ENCODE assay signal across 18 mouse cellular contexts in the genomic region with DNA sequence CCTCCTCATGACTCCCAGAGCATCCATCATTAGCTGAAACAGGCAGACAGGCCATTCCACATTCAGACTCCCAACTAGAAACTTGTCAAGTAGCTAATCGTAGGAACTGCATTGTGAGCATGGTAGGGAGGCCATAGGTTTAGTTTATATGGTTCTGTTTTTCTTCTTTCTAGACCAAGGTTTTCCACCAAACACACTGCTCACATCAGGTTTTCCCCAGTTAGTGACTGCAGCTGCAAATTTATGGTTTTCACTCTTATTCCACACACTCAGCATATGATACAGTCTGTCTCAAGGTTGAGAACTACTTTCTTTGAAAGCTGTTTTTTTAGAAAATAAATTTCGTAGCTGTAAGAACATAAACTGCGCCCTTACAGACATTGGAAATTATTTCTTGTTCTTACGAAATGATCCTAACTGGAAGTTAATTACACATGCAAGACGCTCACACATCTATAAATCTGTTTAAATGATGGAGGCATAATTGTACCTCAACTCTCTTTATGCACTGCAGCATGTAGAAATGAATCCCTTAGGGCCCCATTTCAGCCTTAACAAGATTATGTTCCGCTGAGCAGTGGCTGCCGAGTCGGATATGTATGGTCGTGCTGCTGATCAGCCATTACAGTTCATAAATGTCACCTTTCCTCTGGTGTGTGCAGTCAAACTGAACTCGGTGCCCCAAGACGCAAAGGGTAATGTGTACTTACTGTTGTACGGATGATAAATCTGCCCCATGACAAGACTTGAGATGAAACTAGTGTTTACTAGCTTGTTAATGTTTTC. TPM values are rescaled to one million over a fixed set of nuclear protein-coding genes. Genes with fewer than 3 reads are reported as not detected.
DNase-seq lines count a peak whose midpoint lies in the region; ATAC-seq and TF ChIP-seq lines count a peak whose summit lies in the region.
"Had no signal": no experiment of that assay in that cellular context is flagged by ENCODE, and none has a peak within 500 bp of the region (broad histone marks: within the 10 kb centered on the region; RNA-seq: fewer than 3 reads in every experiment).

No protein-coding gene starts in this region.

- DNase-seq in midbrain, embryonic 11.5 days (ENCODE audit: low spot score, missing footprints), result peak; percentile 56
- DNase-seq in hindbrain, postnatal 0 days (ENCODE audit: low spot score), result peak; percentile 11
- DNase-seq in forebrain, embryonic 14.5 days (ENCODE audit: low spot score), result no peak
- DNase-seq in urinary bladder, adult 2 months (ENCODE audit: low spot score), result no peak
- DNase-seq: cerebellum, adult 8-10 months; gastrocnemius, postnatal 25 days; kidney, adult 2 months; kidney, postnatal 25 days; liver; right cerebral cortex, postnatal 25 days; thymus, adult 18-20 months; thymus, postnatal 4 days had no signal

- no peak for TF ChIP-seq CTCF in hindbrain, postnatal 0 days (IDR thresholded peaks at IDR 0.05; ENCODE audit: low read depth)

- H3K4me3 ChIP-seq in midbrain, embryonic 11.5 days (ENCODE audit: low read depth, low read length), result no peak overlapping the region
- no peak overlapping the region for H3K4me3 ChIP-seq in midbrain, embryonic 16.5 days (ENCODE audit: low read depth, low read length)
- no peak overlapping the region for H3K4me3 ChIP-seq in hindbrain, embryonic 12.5 days
- no peak overlapping the region for H3K4me3 ChIP-seq in hindbrain, postnatal 0 days (ENCODE audit: low read length)
- H3K4me3 ChIP-seq in neural tube, embryonic 15.5 days (replicated peaks), result no peak overlapping the region
- H3K4me3 ChIP-seq in forebrain, embryonic 14.5 days (ENCODE audit: low read depth, low read length), result no peak overlapping the region
- H3K4me3 ChIP-seq: forebrain, embryonic 10.5 days; stomach, embryonic 15.5 days had no signal

- H3K4me1 ChIP-seq in midbrain, embryonic 11.5 days (ENCODE audit: control insufficient read depth, insufficient read depth, low read length), result no peaks in the 10 kb centered on the region
- H3K4me1 ChIP-seq in midbrain, embryonic 16.5 days (ENCODE audit: control insufficient read depth, insufficient read depth, low read length), result no peaks in the 10 kb centered on the region
- H3K4me1 ChIP-seq in hindbrain, embryonic 12.5 days, result no peaks in the 10 kb centered on the region
- H3K4me1 ChIP-seq in hindbrain, postnatal 0 days (ENCODE audit: insufficient read depth, low read length), result no peaks in the 10 kb centered on the region
- peaks cover 21% of the 10 kb centered on the region for H3K4me1 ChIP-seq in neural tube, embryonic 15.5 days
- H3K4me1 ChIP-seq in forebrain, embryonic 14.5 days (ENCODE audit: control insufficient read depth, insufficient read depth, low read length), result no peaks in the 10 kb centered on the region
- H3K4me1 ChIP-seq: forebrain, embryonic 10.5 days had no signal

- no peaks in the 10 kb centered on the region for H3K9me3 ChIP-seq in midbrain, embryonic 11.5 days (ENCODE audit: control insufficient read depth, low read length)
- H3K9me3 ChIP-seq in midbrain, embryonic 16.5 days (replicated peaks; ENCODE audit: control insufficient read depth, low read length, poor library complexity, severe bottlenecking), result no peaks in the 10 kb centered on the region
- no peaks in the 10 kb centered on the region for H3K9me3 ChIP-seq in hindbrain, embryonic 12.5 days (replicated peaks)
- no peaks in the 10 kb centered on the region for H3K9me3 ChIP-seq in hindbrain, postnatal 0 days (ENCODE audit: low read length)
- no peaks in the 10 kb centered on the region for H3K9me3 ChIP-seq in neural tube, embryonic 15.5 days (replicated peaks)
- H3K9me3 ChIP-seq in forebrain, embryonic 14.5 days (replicated peaks; ENCODE audit: control insufficient read depth, low read length), result no peaks in the 10 kb centered on the region
- H3K9me3 ChIP-seq: forebrain, embryonic 10.5 days; stomach, embryonic 15.5 days had no signal

- peaks cover 15% of the 10 kb centered on the region for H3K36me3 ChIP-seq in midbrain, embryonic 11.5 days (ENCODE audit: control insufficient read depth, insufficient read depth, low read length)
- peaks cover 16% of the 10 kb centered on the region for H3K36me3 ChIP-seq in midbrain, embryonic 16.5 days (ENCODE audit: control insufficient read depth, insufficient read depth, low read length)
- peaks cover 43% of the 10 kb centered on the region for H3K36me3 ChIP-seq in hindbrain, embryonic 12.5 days
- peaks cover 34% of the 10 kb centered on the region; the same call in 1 of the 2 replicates for H3K36me3 ChIP-seq in hindbrain, postnatal 0 days (ENCODE audit: insufficient read depth, low read length)
- peaks cover 37% of the 10 kb centered on the region for H3K36me3 ChIP-seq in neural tube, embryonic 15.5 days
- peaks cover 55% of the 10 kb centered on the region for H3K36me3 ChIP-seq in forebrain, embryonic 14.5 days (ENCODE audit: control insufficient read depth, insufficient read depth, low read length)

- no peak overlapping the region for H3K4me2 ChIP-seq in midbrain, embryonic 11.5 days
- H3K4me2 ChIP-seq in midbrain, embryonic 16.5 days (ENCODE audit: low read length), result no peak overlapping the region
- no peak overlapping the region for H3K4me2 ChIP-seq in hindbrain, embryonic 12.5 days (replicated peaks)
- H3K4me2 ChIP-seq in hindbrain, postnatal 0 days (ENCODE audit: low read depth, low read length), result no peak overlapping the region
- H3K4me2 ChIP-seq in neural tube, embryonic 15.5 days, result no peak overlapping the region
- H3K4me2 ChIP-seq in forebrain, embryonic 14.5 days (ENCODE audit: low read length), result no peak overlapping the region
- H3K4me2 ChIP-seq: stomach, embryonic 15.5 days had no signal

- no peak overlapping the region for H3K27ac ChIP-seq in midbrain, embryonic 11.5 days (ENCODE audit: low read depth, low read length)
- no peak overlapping the region for H3K27ac ChIP-seq in midbrain, embryonic 16.5 days (ENCODE audit: low read length)
- no peak overlapping the region for H3K27ac ChIP-seq in hindbrain, embryonic 12.5 days
- no peak overlapping the region for H3K27ac ChIP-seq in hindbrain, postnatal 0 days
- H3K27ac ChIP-seq in neural tube, embryonic 15.5 days (replicated peaks), result peak overlapping the region; percentile 45
- no peak overlapping the region for H3K27ac ChIP-seq in forebrain, embryonic 14.5 days (ENCODE audit: low read depth, low read length)
- H3K27ac ChIP-seq: forebrain, embryonic 10.5 days; stomach, embryonic 15.5 days had no signal

- H3K9ac ChIP-seq in midbrain, embryonic 11.5 days (ENCODE audit: low read length), result no peak overlapping the region
- H3K9ac ChIP-seq in midbrain, embryonic 16.5 days (ENCODE audit: low read depth, low read length), result no peak overlapping the region
- H3K9ac ChIP-seq in hindbrain, embryonic 12.5 days, result no peak overlapping the region
- H3K9ac ChIP-seq in hindbrain, postnatal 0 days (replicated peaks; ENCODE audit: low read length), result no peak overlapping the region
- H3K9ac ChIP-seq in neural tube, embryonic 15.5 days (replicated peaks), result no peak overlapping the region
- no peak overlapping the region for H3K9ac ChIP-seq in forebrain, embryonic 14.5 days (ENCODE audit: low read length)
- H3K9ac ChIP-seq: stomach, embryonic 15.5 days had no signal

- WGBS in midbrain, embryonic 11.5 days, result 86% methylated on average over 12 of the region's 12 CpGs
- WGBS in midbrain, embryonic 16.5 days, result 68% methylated on average over 12 of the region's 12 CpGs
- 84% methylated on average over 12 of the region's 12 CpGs for WGBS in hindbrain, embryonic 12.5 days
- 72% methylated on average over 12 of the region's 12 CpGs for WGBS in hindbrain, postnatal 0 days
- 37% methylated on average over 12 of the region's 12 CpGs for WGBS in neural tube, embryonic 15.5 days
- WGBS in forebrain, embryonic 14.5 days, result 88% methylated on average over 12 of the region's 12 CpGs

- ATAC-seq in midbrain, embryonic 11.5 days (ENCODE audit: low FRiP score), result no peak
- no peak for ATAC-seq in midbrain, embryonic 16.5 days
- 0 out of 2 replicates have a peak, but pooled peaks have one; percentile 36 for ATAC-seq in hindbrain, embryonic 12.5 days (ENCODE audit: low FRiP score)
- no peak for ATAC-seq in hindbrain, postnatal 0 days
- peak; percentile 78 for ATAC-seq in neural tube, embryonic 15.5 days (ENCODE audit: low FRiP score)
- no peak for ATAC-seq in forebrain, embryonic 14.5 days
- ATAC-seq: lung, postnatal 0 days had no signal

- H3K27me3 ChIP-seq in midbrain, embryonic 11.5 days (ENCODE audit: control insufficient read depth, insufficient read depth, low read length), result no peaks in the 10 kb centered on the region
- no peaks in the 10 kb centered on the region for H3K27me3 ChIP-seq in midbrain, embryonic 16.5 days (ENCODE audit: control insufficient read depth, insufficient read depth, low read depth, low read length)
- H3K27me3 ChIP-seq in hindbrain, embryonic 12.5 days, result no peaks in the 10 kb centered on the region
- no peaks in the 10 kb centered on the region for H3K27me3 ChIP-seq in hindbrain, postnatal 0 days (ENCODE audit: insufficient read depth, low read length)
- H3K27me3 ChIP-seq in neural tube, embryonic 15.5 days (replicated peaks), result no peaks in the 10 kb centered on the region
- H3K27me3 ChIP-seq in forebrain, embryonic 14.5 days (replicated peaks; ENCODE audit: control insufficient read depth, insufficient read depth, low read length), result no peaks in the 10 kb centered on the region
- H3K27me3 ChIP-seq: stomach, embryonic 15.5 days had no signal

RNA-seq across cellular contexts. Expression of gene Anapc4, which starts 35.3 kb away (rescaled TPM):
- polyA plus RNA-seq in midbrain, embryonic 11.5 days (2014; fragmentation: Nextera tagmentation; extraction: Ambion mirVana), result 133 and 141 TPM in 2 replicates
- 115 and 117 TPM in 2 replicates for polyA plus RNA-seq in midbrain, embryonic 16.5 days (2015; fragmentation: Nextera tagmentation; extraction: Ambion mirVana)
- polyA plus RNA-seq in hindbrain, embryonic 12.5 days (2016; fragmentation: Nextera tagmentation; extraction: Ambion mirVana), result 119 and 127 TPM in 2 replicates
- total RNA-seq in hindbrain, postnatal 0 days (2014; rRNA removed), result 45.8 and 48.8 TPM in 2 replicates
- polyA plus RNA-seq in hindbrain, postnatal 0 days (2015; fragmentation: Nextera tagmentation; extraction: Ambion mirVana), result 73.8 and 77.5 TPM in 2 replicates
- 99.4 and 103 TPM in 2 replicates for polyA plus RNA-seq in neural tube, embryonic 15.5 days (2015; fragmentation: Nextera tagmentation; extraction: Ambion mirVana)
- 123 and 124 TPM in 2 replicates for polyA plus RNA-seq in forebrain, embryonic 14.5 days (2014; fragmentation: Nextera tagmentation; extraction: Ambion mirVana)
- polyA plus RNA-seq in urinary bladder, adult 2 months (2012; rRNA removed), result 74.7 and 76.4 TPM in 2 replicates

Comparison
In these comparisons a context has a peak if more than half of its experiments do, and no peak if none do; other contexts are left out.
1. ATAC-seq: peak in hindbrain, embryonic 12.5 days (single experiment) and neural tube, embryonic 15.5 days (single experiment); none in midbrain, embryonic 11.5 days (single experiment), midbrain, embryonic 16.5 days (single experiment), hindbrain, postnatal 0 days (single experiment) and forebrain, embryonic 14.5 days (single experiment).
2. DNase-seq: peak in midbrain, embryonic 11.5 days (single experiment) and hindbrain, postnatal 0 days (single experiment); none in forebrain, embryonic 14.5 days (single experiment) and urinary bladder, adult 2 months (single experiment).